Mouse (Mus musculus) heart, adult 9 months (tissue): ENCODE data around the gene Coro7.
A peak's percentile ranks its signal among the peaks of the same experiment; 100 is the strongest.

Source experiments
- DNase-seq, 2 experiments: peaks; one replicate each; pipeline ENCODE4 v3.0.0; 2022; ENCODE audit warnings: low spot score in 2 of 2

Gene Coro7

DNA sequence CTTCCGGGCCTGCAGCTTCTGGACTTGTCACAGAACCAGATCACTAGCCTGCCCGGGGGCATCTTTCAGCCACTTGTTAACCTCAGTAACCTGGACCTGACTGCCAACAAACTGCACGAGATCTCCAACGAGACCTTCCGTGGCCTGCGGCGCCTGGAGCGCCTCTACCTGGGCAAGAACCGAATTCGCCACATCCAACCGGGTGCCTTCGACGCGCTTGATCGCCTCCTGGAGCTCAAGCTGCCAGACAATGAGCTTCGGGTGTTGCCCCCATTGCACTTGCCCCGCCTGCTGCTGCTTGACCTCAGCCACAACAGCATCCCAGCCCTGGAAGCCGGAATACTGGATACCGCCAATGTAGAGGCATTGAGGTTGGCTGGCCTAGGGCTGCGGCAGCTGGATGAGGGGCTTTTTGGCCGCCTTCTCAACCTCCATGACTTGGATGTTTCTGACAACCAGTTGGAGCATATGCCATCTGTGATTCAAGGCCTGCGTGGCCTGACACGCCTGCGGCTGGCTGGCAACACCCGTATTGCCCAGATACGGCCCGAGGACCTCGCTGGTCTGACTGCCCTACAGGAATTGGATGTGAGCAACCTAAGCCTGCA is 31.1 kb downstream of the Coro7 start:
- no peak for DNase-seq

DNA sequence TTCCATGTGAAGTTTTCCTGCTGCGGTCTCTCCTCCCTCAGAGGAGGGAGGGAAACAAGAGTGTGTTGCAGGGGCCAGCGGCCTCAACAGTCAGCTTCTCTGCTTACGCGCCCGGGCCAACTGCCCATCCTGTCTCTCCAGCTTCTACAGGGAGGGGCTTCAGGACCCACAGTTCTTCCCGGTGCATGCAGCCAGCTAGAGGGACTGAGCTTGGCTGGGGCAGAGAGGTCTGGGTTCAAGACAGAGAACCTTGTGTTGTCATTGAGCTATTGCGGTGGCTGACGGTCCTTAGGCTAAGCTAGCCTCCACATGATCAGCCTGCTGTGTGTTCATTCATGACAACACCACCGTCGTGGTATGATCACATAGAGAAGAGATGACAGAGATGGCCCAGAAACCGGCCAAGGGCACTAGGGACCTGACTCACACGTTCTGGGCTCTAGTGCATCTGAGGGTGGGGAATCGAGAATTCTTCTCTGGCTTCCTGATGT is 31.9 kb downstream of the Coro7 start:
- peak; percentile 61 to 74 for DNase-seq

DNA sequence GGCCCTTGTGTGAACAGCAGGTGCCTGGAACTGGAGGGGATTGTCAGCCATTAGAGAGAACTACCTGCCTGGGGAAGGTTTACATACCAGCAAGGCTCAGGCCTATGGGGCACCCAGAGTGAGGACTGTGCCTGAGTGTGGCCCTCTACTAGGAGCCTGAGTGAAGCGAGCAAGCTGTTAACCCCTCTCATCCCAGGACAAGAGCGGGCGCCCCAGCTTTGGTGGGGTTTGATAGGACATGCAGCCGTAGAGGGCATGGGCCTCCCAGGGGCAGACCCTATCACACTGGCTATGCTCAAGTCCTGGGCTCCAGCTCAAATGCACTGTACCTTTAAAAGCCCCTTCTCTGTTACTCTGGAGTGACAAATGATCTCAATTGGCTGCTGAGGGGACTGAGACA is 32.7 kb downstream of the Coro7 start:
- DNase-seq, result no peak

DNA sequence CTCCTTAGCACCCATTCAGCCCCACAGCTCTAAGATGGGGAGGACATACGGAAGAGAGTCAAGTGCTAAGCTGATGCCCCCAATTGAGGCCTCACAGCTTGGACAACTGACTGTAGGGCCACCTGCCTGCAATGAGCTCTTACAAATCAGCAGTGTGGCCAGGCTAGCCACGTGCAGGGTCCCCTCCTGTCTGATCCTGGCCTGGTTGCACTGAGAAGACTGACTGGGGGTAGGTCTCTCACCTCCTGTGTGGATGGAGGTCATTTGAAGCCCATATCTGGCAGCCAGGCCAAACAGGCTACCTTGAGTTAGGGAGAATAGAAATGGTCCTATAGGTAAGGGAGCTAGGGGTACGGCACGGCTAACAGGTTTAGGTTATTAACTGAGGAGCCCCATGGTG is 33.7 kb downstream of the Coro7 start:
- no peak for DNase-seq

DNA sequence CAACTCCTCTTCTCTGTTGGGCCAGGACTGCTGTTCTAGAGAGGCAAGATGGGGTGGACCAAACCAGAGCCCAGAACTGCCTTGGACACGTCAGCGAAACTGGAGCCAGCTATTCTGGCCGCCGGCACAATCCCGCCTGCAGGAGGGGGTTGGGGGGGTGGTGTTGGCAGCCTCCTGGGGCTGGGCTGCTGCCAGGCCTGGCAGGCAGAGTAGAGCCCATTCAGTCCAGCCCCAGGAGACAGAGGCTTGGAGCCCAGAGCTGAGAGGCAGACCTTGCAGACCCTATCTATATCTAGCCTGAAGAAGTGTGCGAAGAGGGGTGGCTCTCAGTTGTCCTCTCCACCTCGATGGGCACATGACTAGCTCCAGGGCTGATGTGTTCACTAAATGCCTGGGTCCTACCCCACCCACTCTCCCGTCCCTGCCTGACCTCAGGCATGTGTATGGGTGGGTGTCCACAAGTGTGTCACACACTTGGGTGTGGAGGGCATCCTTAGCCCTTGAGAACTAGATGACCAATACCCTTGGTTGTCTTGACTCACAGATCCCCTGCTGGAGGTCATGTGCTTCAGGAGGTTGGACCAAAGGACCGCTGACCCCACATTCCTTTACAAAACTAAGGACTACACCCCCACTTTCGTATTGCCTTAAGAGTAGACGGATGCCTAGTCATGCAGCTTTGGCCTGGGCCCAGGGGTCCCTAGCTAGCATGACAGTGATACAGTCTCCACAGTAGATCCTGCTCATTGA is 35.7 kb downstream of the Coro7 start:
- peak; percentile 82 to 89 for DNase-seq

DNA sequence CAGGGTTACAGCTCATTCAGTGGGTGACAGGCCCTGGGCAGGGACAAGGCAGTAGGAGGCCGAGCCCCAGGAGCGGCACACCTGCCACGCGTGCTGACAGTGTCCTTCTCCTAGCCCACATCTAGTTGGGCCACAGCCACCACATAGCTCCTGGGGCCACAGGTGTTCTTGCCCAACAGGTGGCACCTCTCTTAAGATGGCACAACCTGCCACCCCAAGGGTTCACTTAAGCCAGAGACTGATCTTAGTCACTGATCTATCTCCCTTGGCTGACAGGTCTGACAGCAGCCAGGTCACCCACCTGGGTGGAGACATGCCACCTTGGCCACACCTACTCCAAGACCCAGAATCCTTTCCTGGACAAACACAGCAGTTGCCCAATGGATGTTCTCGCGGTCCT is 36.6 kb downstream of the Coro7 start:
- no peak for DNase-seq

DNA sequence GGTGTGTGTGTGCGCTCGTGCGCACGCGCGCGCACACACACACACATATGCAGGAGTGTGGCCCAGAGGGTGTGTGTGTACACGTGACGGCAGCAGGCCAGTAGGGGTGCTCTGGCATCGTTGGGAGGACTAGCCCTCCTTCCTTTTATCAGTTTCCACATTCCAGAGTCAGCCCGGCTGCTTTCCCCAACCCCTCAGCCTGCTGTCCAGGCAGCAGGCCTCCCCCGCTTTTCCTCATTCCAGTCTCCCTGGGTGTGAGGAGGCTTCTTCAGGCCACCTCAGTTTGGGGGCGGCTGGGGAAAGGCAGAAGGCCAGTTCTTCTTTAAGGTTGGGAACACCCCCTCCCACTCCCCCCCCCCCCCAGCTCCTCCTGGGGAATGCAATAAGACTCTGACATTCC is 37.4 kb downstream of the Coro7 start:
- DNase-seq, result peak; percentile 71 to 75

DNA sequence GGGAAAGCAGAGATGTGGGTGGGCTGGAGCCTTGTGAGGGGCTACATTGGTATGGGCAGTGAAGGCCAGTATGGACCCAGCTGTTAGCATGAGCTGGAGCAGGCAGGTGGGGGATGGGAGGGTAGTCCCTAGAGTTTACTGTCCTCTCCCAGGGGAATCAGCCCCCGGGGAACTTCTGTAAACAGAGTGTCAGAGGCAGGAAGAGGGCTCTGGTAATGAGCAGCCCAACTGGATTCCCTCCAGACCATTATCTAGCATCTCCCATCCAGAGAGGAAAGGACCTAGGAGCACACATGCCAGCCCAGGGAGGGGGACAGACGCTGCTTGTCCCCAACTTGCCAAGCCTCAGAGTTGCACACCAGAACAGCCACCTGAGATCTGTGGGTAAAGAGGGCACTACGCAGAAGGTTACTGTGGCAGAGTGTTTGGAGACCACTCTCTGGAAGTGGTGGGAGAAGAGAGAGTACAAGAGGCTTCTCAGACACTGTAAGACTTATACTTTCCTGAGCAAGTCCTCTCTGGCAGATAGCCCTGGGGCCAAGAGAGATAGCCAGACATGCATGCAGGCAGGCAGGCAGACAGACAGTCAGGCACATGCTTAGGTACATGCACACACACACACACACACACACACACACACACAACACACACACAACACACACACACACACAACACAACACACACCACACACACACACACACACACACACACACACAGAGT is 38.3 kb downstream of the Coro7 start:
- DNase-seq, result peak in 1 of 2 experiments; percentile 41

DNA sequence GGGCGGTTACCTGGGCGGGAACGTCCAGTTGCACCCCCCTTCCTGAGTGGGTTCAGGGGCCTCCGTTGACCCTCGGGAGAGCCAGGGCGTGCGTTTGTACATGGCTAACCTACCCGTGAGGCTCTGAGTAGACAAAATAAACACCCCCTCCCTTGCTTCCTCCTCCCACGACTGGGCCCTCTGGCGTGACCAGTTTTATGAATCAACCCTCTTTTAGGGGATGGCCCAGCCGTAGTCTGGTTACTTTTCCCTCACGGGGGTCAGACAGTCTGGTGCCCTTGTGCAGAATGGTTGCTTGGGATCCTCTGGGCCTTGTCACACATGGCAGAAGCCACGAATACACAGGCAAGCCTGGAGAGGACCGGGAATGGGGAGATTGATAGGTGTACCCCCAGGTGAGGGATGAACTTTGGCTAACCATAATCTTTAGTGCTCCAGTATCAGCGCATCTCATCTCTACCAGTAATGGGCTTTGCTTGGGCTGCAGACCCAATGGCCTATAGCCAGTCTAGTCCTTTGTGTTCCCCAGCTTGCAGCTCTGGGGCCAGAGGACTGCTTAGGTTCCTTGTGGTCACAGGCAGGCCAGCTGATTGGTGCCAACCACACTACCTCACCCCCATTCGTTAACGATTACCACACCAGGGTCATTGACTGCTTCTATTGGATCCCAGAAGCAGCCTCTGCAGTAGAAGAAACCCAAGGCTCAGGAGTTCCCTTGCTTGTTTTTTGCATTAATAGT is 39.1 kb downstream of the Coro7 start:
- DNase-seq, result peak in 1 of 2 experiments; percentile 51

DNA sequence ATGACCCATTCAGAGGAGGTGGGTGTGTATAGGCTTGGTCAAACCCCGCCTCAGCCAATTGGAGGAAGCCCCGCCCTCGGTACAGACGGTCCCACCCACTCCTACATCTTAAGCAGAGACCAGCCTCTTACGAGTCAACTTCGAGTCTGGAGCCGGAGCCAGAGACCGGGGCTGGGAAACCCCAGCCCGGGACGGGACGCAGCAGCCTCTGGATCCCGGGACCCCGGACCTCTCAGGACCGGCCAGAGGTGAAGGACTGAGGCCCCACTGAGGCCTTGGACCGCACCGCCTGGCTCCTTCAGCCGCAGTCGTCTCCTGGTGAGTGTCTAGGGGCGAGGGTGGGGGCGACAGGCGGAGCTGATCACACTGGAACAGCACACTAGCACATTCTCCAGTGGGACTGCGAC is 39.7 kb downstream of the Coro7 start, which contains the start of the genes Vasn and Dnaja3:
Gene Vasn, plus strand, starts transcription at position 111 of the 407 bp plus-strand sequence.
Gene Dnaja3, plus strand, starts transcription at position 159 of the 407 bp plus-strand sequence.
- peak; percentile 92 for DNase-seq

DNA sequence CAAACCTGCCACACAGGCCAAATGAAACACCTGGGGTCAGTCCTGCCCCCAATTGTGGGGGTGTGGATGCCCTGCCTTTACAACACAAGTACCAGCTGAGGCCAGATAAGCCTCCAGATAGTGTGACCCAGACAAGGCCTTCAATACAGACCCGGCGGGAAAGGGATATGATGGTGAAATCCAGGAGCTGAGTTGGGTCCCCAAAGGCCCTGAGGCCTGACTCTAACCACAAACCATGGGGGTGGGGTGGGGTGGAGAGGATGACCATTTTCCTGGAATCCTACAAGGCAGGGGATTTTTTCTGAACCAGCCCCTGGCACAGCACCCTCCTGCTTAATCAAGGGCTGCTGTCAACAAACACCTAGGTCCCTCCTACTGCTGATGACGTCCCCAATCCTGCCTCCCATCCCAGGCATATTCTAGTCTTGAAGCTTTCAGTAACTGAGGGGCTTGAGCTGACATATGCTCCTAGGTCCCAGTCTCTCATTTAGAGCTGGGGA is 40.6 kb downstream of the Coro7 start:
- DNase-seq, result no peak

DNA sequence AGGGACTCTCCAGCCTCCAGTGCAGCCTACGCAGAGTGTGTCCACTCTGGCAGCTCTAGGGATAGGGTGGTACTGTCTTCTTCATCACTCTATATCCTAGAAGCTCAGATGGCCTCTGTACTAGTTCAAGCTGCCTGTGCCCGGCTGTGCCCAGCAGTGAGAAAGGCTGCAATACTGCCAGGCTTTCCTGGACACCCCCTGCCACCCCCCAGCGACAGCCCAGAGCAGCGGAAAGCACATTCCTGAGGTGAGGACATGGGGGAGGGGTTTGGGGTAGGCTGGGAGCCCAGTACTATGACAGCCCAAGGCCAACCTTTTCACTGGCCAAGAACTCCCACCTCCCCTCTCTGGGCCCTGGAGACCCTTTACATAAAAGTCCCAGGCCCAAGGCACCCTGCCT is 43.8 kb downstream of the Coro7 start:
- no peak for DNase-seq

DNA sequence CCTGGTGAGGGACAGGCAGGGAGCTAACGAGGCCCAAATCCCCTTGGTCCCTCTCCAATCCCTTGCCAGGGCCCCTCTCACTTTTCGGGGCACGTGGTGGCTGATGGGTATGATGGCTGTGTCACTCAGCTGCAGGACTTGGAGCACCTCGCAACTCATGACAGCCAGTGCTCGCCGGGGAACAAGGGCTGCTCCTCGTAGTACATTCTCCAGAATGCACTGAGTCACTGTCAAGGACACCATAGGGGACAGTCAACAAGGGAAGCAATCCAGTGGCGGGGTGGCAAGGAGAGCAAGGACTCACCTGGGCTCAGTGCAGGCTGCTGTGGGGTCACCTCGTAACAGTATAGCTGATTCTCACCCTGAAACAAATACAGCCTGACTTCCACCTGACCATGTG is 44.9 kb downstream of the Coro7 start:
- DNase-seq, result no peak

DNA sequence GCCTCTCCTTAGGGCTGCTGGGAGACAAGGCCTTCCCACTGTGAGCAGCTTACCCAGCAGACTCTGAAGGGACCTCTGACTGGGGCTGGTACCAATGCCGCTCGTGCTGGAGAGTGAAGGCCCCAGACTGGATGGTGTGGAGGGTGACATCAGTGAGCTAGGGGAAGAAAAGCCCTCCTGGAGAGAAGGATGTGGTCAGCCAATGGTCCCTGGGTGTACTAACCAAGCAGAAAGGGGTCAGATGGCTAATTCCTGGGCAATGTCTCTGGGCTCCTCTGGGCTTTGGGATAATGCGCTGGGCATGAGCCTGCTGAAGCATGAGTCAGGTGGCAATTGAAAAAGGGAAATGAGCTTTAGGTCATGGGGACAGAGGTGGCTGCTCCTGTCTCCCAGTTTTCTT is 45.9 kb downstream of the Coro7 start:
- DNase-seq, result no peak

DNA sequence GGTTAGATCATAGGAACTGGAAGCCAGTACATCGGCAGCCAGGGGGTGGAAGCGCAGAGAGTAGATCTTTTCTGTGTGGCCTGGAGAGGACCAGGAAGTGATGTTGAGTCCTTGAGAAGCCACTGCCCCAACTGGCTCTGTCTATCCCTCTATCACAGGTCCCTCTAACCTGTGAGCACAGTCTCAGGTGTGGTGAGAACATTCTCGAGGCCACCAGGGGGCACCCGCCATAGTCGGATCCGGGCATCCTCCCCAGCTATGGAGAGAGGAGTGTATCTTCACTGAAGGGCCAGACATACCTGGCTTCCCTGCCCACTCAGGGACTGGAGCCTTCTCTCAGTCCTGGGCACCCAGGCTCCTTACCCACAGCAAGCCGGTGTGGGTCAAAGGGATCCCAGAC is 47.5 kb downstream of the Coro7 start:
- DNase-seq, result no peak

DNA sequence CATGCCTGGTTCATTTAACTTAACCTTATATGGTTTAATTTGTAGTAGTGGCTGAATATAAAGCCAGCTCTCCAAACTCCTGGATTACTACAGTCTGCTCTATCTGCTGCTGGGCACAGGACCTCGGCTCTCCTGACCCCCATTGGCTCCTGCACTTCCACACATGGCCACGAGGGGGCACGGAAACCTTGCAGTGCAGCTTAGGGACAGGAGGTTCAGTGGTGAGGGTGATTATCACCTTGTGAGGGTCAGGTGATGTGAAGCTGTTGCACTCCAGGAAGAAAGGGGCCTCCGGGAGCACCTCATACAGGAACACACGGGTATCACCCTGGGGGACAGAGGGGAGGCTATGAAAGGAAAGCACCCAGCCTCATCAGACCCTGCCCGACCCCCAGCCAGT is 49.6 kb downstream of the Coro7 start:
- peak; percentile 70 to 82 for DNase-seq

DNA sequence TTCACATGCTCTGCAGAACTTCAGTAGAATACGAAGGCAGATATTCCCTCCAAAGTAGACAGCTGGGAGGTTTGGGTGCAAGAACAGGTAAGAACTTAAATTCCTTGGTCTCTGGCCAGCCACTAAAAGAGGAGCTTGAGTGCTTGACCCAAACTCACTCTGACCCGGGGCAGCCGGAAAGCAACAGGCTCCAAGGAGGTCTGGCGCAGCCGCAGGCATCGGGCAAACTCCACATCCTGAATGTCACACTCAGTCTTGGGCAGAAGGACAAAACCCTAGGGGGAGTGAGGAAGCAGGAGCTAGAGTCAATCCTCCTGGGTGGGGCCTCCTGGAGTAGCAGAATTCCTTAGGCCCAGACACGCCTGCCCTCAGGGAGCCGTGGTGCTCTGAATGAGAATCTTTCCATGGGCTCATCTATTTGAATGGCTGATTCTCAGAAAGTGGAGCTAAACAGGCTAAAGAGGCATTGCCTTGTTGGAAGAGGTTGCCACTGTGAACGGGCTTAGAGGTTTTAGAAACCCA is 50.6 kb downstream of the Coro7 start:
- DNase-seq, result no peak

DNA sequence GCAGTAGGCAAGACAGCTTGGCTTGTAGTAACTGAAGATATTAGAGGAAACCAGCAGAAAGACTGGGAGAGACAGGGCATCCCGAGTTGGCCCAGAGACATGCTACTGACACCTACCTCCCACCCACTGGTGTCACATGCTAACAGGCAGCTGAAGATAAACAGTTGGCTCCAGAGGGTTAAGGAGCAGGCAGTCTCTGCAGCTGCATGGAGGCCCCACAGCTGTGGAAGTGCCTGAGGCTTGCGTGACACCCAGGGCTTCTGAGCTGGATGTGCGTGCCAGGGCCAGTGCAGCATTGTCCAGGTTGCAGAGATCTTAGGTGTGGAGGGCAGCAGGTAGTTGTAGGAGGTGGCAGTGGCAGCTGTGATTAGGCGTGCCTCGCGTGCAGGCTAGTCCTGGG is 52.5 kb downstream of the Coro7 start:
- no peak for DNase-seq

DNA sequence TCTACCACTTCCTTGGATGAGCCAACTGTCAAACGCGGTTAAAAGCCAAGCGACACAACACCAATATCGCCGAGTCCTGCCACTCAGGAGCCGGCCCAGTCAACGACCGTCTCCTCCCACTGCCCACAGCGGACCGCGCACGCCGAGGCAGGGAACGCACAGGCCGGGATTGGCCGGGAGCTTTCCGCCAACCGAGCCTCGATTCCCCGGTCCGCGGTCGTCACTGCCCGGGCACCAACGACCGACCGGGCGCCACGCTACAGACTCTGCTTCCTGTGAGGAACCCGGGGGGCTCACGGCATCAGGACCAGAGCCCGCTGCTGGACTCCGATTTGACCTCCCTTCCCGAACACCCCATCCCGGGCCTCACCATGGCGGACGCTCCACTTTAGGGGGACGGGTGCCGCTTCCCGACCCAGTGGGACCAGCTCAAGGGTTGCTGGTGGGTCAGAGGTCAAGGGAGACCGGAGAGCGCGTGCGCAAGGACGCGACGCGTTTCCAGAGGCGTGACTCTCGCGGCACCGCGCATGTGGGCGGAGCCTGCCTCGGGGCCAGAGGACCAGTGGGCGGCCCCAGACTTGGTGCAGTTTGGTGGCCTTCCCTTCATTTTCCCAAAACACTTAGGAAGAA is 55.0 kb downstream of the Coro7 start, which contains the start of gene Pam16:
Gene Pam16, minus strand, starts transcription at position 508 of the 630 bp plus-strand sequence.
- peak; percentile 94 to 95 for DNase-seq

DNA sequence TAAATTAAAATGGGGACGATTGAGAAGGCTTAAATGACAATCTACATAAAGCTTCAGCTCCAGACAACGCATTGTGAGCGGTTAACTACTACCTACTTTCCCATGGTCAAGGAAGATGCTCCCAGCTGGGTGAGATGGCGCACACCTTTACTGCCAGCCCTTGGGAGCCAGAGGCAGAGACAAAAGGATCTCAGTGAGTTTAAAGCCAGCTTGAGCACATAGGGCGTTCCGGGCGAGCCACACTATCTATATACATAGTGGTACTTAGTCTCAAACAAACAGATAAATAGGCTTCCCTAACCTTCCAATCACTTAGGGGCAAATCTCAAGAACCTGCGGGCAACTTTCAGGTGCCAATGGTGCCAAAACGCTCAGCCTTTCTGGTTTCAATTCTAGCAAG is 55.5 kb downstream of the Coro7 start:
- DNase-seq, result no peak

DNA sequence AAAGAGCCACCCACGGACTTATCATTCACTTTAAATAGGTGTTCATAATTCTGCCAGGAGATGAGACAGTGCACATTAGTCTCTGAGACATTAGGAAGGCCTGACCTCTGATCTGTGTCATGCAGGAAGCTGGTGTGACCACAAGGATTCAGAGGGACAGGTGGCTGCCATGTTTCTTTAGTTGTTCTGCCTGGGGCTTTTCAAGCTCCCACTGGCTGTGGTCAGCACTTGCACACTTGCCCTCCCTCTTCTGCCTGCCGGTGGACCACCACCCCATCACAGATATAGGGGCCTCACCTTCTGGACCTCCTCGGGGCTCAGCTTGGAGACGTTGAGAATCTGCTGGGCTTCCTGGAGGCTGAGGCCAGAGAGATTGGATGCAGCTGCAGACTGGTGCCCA is 62.7 kb downstream of the Coro7 start:
- no peak for DNase-seq
